Mouse (Mus musculus): ENCODE data around the gene Vmn1r227. TPM values are rescaled to one million over a fixed set of nuclear protein-coding genes. Genes with fewer than 3 reads are reported as not detected.

Vmn1r227 gene
- polyA plus RNA-seq (2017; shearing (Covaris generic)): not detected

GRCm38 (mm10) chr17:20729543-20729942, at the start of gene Vmn1r227:
Gene Vmn1r227 (plus strand): TSS chr17:20729843.

GRCm38 (mm10) chr17:20682543-20682942, 47.1 kb upstream of the Vmn1r227 start, which contains the start of gene Vmn1r226:
Gene Vmn1r226 (plus strand): TSS chr17:20682843.

GRCm38 (mm10) chr17:20786057-20786456, 56.4 kb downstream of the Vmn1r227 start, which contains the start of gene Vmn1r228:
Gene Vmn1r228 (minus strand): TSS chr17:20786157.

Other genes with a start within 250 kb of the Vmn1r227 start
- gene Vmn2r108, start 248.5 kb upstream of the Vmn1r227 start, polyA plus RNA-seq (2017; shearing (Covaris generic)): not detected
- not detected for gene Vmn1r225, start 231.7 kb upstream of the Vmn1r227 start, polyA plus RNA-seq (2017; shearing (Covaris generic))
- gene Vmn2r109, start 165.1 kb upstream of the Vmn1r227 start, polyA plus RNA-seq (2017; shearing (Covaris generic)): not detected
- gene Vmn2r110, start 133.4 kb upstream of the Vmn1r227 start, polyA plus RNA-seq (2017; shearing (Covaris generic)): 0.05 TPM
- gene Fpr-rs3, start 105.0 kb upstream of the Vmn1r227 start, polyA plus RNA-seq (2017; shearing (Covaris generic)): not detected
- not detected for gene Vmn1r226, start 47.0 kb upstream of the Vmn1r227 start, polyA plus RNA-seq (2017; shearing (Covaris generic))
- not detected for gene Vmn1r228, start 56.3 kb downstream of the Vmn1r227 start, polyA plus RNA-seq (2017; shearing (Covaris generic))
- gene Vmn1r229, start 81.7 kb downstream of the Vmn1r227 start, polyA plus RNA-seq (2017; shearing (Covaris generic)): not detected
- not detected for gene Vmn1r230, start 110.6 kb downstream of the Vmn1r227 start, polyA plus RNA-seq (2017; shearing (Covaris generic))
- not detected for gene Vmn1r231, start 175.2 kb downstream of the Vmn1r227 start, polyA plus RNA-seq (2017; shearing (Covaris generic))
- not detected for gene Vmn1r232, start 189.9 kb downstream of the Vmn1r227 start, polyA plus RNA-seq (2017; shearing (Covaris generic))
- gene Ppp2r1a, start 215.5 kb downstream of the Vmn1r227 start, polyA plus RNA-seq (2017; shearing (Covaris generic)): 308 TPM